Mouse (Mus musculus): ENCODE results near the gene Ccr4.

DNA sequence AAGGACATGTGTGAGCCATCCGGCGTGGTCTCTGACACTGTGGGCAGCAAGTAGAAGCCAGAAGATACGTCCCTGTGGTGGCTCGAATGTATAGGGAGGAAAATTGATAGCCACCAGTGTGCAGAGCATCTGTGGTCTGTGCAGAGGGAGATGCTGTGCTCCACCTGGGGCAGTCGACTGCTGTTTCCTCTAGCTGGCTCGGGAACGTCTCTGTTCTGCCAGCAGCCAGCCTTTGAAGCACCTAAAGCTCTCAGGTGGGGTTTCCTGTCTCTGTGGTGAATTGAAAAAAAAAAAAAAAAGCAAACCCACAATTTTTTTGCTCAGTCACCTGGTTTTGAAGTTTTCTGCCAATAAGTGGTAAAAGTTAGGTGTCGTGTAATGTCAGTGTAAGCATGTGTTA lies 61.4 kb downstream of the Ccr4 start:
- TF ChIP-seq POLR2A (IDR thresholded peaks at IDR 0.05; ENCODE audit: insufficient read depth, low read length) (no peak), EP300 (IDR thresholded peaks at IDR 0.05; ENCODE audit: insufficient read depth, low read depth, low read length) (no peak), CTCF (IDR thresholded peaks at IDR 0.05; ENCODE audit: low read depth, low read length) (no peak)
